Mouse (Mus musculus): ENCODE results near the gene Auts2. TPM values are rescaled to one million over a fixed set of nuclear protein-coding genes. Genes with fewer than 3 reads are reported as not detected.

The Auts2 gene
- total and polyA plus RNA-seq, 3 experiments = not detected

DNA sequence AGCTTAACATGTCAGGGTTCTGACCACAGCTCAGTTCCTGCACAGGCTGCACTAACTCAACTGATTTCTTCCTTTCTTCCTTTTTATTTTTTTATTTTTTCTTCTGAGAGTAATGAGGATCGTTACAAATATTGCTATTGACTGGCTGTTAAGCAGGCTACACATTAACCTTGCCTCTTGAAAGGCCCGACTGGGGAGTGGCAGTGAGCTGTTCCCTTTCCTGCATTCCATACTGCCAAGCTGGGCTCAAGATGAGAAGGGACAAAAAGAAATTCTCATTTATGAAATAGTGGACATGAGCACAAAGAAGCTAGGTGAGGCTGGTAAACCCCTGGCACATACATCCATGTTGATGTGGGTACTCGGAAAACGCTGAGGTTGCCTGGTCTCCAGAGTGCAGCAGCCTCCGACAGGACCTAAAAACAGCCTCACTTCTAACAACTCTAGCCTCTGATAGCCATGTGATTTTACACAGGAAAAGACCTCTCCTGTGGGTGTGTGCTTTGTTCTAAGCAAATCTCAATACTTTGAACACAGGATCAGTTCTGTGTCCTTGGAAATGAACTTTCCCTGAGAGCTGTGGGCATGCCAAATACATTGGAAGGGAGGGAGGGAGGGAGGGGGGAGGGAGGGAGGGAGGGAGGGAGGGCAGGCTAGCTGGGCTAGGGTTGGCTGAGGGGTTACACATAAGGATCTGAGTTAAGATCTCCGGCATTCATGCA, 707.0 kb downstream of the Auts2 start:
- in situ Hi-C loops (cut with MboI; ENCODE audit: low pct_ligation_motif_present, low pct_unique_long_range_greater_than_20kb, low sequenced_read_pairs) (no loop called here), dilution Hi-C loops (cut with MboI; ENCODE audit: extremely low pct_ligation_motif_present, extremely low pct_unique_long_range_greater_than_20kb, low sequenced_read_pairs) (no loop called here)
- Histone ChIP-seq H3K79me2 (replicated peaks; ENCODE audit: control insufficient read depth, extremely low read depth, insufficient read depth, poor library complexity, severe bottlenecking) (no peaks in the 10 kb centered on the region), H3K27ac (ENCODE audit: insufficient read depth, low read depth) (no peak overlapping the region), H3K4me2 (ENCODE audit: insufficient read depth, low read depth, poor library complexity, severe bottlenecking) (no peak overlapping the region), H3K27me3 (replicated peaks) (no peaks in the 10 kb centered on the region), H3K4me1 (ENCODE audit: control insufficient read depth in 1 of 2, insufficient read depth in 2 of 2) (no peaks in the 10 kb centered on the region), H3K36me3 (replicated peaks in 1 of 2; ENCODE audit: control insufficient read depth in 1 of 2, insufficient read depth in 1 of 2, low read length in 1 of 2) (no peaks in the 10 kb centered on the region), H3K4me3 (replicated peaks in 1 of 3; ENCODE audit: low read depth in 2 of 3, low read length in 2 of 3, poor library complexity in 1 of 3) (no peak overlapping the region), H3K9ac (ENCODE audit: insufficient read depth, low read depth) (no peak overlapping the region), H3K9me3 (replicated peaks; ENCODE audit: low read length) (peaks cover 77% of the 10 kb centered on the region)
- no peak for DNase-seq (ENCODE audit: extremely low read depth)
- no peak for TF ChIP-seq TCF12 (IDR thresholded peaks at IDR 0.05; ENCODE audit: low read depth, low read length)
- TF ChIP-seq MEF2A (IDR thresholded peaks at IDR 0.05; ENCODE audit: borderline replicate concordance, low read depth, low read length) = no peak
- no peak for TF ChIP-seq JUN (IDR thresholded peaks at IDR 0.05; ENCODE audit: insufficient read depth, low read depth, low read length)
- TF ChIP-seq ELF1 (IDR thresholded peaks at IDR 0.05; ENCODE audit: low read depth, low read length) = no peak
- no peak for TF ChIP-seq ZNF384 (IDR thresholded peaks at IDR 0.05; ENCODE audit: low read depth, low read length)
- TF ChIP-seq CTCF (conservative IDR thresholded peaks at IDR 0.05 in 1 of 2, IDR thresholded peaks at IDR 0.05 in 1 of 2; ENCODE audit: low read depth in 2 of 2, low read length in 2 of 2) = no peak
- no peak for TF ChIP-seq HCFC1 (IDR thresholded peaks at IDR 0.05; ENCODE audit: low read depth, low read length)
- no peak for TF ChIP-seq SMC3 (IDR thresholded peaks at IDR 0.05; ENCODE audit: low read depth, low read length)
- no peak for TF ChIP-seq GABPA (IDR thresholded peaks at IDR 0.05; ENCODE audit: insufficient replicate concordance, low read depth, low read length)
- no peak for TF ChIP-seq E2F4 (IDR thresholded peaks at IDR 0.05; ENCODE audit: insufficient replicate concordance, low read depth, low read length)
- no peak for TF ChIP-seq UBTF (IDR thresholded peaks at IDR 0.05; ENCODE audit: low read depth, low read length)
- no peak for TF ChIP-seq MAFK (IDR thresholded peaks at IDR 0.05; ENCODE audit: insufficient replicate concordance, low read length)

DNA sequence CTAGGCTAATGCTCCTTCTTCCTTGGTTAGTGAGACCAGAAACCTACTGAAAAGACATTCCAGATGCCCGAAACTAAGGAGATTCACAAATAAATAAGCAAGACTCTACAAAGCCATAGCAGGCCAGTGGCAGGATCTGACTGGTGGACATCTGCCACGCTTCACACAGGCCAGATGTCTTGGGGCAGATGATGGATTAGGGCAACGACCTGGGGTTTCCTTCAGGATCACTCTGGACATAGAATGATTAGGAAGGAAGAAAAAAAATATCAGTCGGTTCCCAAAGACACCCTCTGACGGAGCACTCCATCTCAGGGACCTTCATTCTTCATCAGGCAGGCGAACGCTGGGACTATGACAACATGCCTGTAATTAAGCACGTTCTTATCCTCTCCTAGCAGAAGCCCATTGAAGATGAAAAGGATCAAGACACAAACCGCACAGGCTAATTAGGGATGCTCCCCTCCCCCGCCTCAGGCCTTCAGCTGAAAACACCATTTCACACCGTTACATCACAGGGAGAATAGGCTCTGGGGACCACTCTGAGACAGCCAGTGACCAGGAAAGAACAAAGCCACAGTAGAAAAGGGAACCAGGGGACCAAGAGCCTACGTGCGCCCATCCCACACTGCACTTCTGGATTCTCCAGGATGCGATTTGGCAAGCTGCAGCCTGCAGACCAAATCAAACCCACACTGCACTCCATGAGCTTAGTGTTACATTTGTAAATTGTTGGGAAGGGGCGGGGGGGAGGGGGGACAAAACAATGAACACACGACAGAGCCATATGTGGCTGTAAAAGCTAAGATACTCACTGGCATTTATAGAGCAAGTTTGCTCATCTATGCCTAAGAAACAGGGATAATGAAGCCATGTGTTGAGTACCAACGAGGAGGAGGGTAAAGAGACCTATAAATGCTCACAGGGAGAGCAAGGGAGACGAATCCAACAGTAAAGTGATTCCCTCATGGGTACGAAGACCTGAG, 710.0 kb downstream of the Auts2 start:
- Histone ChIP-seq H3K36me3 (replicated peaks in 1 of 2; ENCODE audit: control insufficient read depth in 1 of 2, insufficient read depth in 1 of 2, low read length in 1 of 2) (no peaks in the 10 kb centered on the region), H3K27me3 (replicated peaks) (no peaks in the 10 kb centered on the region), H3K79me2 (replicated peaks; ENCODE audit: control insufficient read depth, extremely low read depth, insufficient read depth, poor library complexity, severe bottlenecking) (no peaks in the 10 kb centered on the region), H3K4me3 (replicated peaks in 1 of 3; ENCODE audit: low read depth in 2 of 3, low read length in 2 of 3, poor library complexity in 1 of 3) (no peak overlapping the region), H3K4me2 (ENCODE audit: insufficient read depth, low read depth, poor library complexity, severe bottlenecking) (no peak overlapping the region), H3K9ac (ENCODE audit: insufficient read depth, low read depth) (no peak overlapping the region), H3K27ac (ENCODE audit: insufficient read depth, low read depth) (no peak overlapping the region), H3K9me3 (replicated peaks; ENCODE audit: low read length) (peaks cover 80% of the 10 kb centered on the region), H3K4me1 (ENCODE audit: control insufficient read depth in 1 of 2, insufficient read depth in 2 of 2) (no peaks in the 10 kb centered on the region)
- no peak for TF ChIP-seq NRF1 (IDR thresholded peaks at IDR 0.05; ENCODE audit: low read depth, low read length)
- TF ChIP-seq ZKSCAN1 (IDR thresholded peaks at IDR 0.05; ENCODE audit: borderline replicate concordance, low read depth, low read length) = no peak
- no peak for TF ChIP-seq JUND (conservative IDR thresholded peaks at IDR 0.05; ENCODE audit: low read depth, low read length)
- TF ChIP-seq JUN (IDR thresholded peaks at IDR 0.05; ENCODE audit: insufficient read depth, low read depth, low read length) = no peak
- TF ChIP-seq TCF12 (IDR thresholded peaks at IDR 0.05; ENCODE audit: low read depth, low read length) = no peak
- TF ChIP-seq SIN3A (IDR thresholded peaks at IDR 0.05; ENCODE audit: low read length) = no peak
- no peak for TF ChIP-seq ETS1 (conservative IDR thresholded peaks at IDR 0.05; ENCODE audit: low read depth, low read length)
- TF ChIP-seq USF1 (IDR thresholded peaks at IDR 0.05; ENCODE audit: low read depth, low read length) = no peak
- TF ChIP-seq E2F4 (IDR thresholded peaks at IDR 0.05; ENCODE audit: insufficient replicate concordance, low read depth, low read length) = no peak
- no peak for TF ChIP-seq MAZ (IDR thresholded peaks at IDR 0.05; ENCODE audit: low read depth, low read length)
- DNase-seq (ENCODE audit: extremely low read depth) = no peak
- in situ Hi-C loops (cut with MboI; ENCODE audit: low pct_ligation_motif_present, low pct_unique_long_range_greater_than_20kb, low sequenced_read_pairs) (no loop called here), dilution Hi-C loops (cut with MboI; ENCODE audit: extremely low pct_ligation_motif_present, extremely low pct_unique_long_range_greater_than_20kb, low sequenced_read_pairs) (no loop called here)

Data from CH12.LX (cell line).